Mouse (Mus musculus): ENCODE data around the gene Foxp4.
"Not testable (repeated sequence)": the region's sequence is repeated elsewhere in the genome, so short reads cannot be mapped to it uniquely, and the experiment has no call there.

The Foxp4 gene

DNA sequence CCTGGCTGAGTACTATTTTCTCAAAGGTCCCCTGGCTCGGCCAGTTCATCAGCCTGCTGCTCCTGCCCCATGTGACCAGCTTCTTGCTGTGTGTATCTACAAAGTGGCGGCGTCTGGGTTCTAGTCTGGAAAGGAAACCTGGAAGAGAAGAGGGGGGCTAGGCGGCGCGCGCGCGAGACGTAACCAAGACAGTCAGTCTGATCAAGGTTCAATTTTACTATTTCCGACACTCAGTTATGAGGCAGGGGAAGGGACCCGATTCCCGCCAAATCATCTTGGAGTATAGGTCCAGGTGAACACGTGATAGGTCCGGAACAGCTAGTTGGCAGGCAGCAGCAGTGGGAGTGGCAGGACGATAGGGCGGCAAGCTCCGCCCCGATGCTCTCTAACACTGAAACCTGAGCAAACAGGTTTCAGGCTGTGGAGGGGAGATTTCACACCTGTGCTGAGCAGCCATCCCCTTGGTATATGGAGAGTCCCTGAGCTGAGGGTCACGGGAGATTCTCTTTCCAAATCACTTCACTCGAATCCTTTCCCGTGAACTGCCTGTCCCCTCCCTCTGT is 72.6 kb downstream of the Foxp4 start:
- not testable (repeated sequence) for DNase-seq (ENCODE audit: low spot score)

DNA sequence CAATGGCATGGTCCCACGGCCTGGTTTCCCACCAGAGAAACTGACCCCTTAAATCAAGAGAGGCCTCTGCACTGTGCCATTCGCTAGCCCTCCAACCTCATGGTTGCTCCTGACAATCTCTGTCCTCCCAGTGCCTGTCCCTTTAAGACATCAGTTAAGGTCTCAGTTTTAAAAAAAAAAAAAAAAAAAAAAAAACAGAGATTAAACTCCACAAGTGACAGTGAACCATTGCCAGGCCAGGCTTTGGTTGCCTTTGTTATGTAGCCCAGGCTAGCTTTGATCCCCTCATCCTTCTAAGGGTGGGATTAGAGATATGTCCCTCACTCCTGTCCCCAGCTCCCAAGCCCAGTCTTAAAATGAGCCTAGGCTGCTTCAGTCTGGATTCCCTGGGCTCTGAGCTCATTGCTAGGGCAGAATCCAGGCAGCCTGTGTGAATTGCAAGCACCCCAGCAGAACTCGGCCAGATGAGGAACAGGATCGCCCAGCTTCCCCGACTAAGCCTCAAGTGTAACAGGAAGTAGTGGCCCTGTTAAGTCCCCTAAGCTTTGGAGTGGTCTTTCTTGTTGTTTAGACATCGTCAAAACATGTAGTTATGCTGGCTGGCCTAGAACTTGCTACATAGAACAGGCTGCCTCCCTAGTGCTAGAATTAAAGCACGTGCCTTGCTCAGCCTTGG is 73.7 kb downstream of the Foxp4 start:
- no peak for DNase-seq (ENCODE audit: low spot score)

DNA sequence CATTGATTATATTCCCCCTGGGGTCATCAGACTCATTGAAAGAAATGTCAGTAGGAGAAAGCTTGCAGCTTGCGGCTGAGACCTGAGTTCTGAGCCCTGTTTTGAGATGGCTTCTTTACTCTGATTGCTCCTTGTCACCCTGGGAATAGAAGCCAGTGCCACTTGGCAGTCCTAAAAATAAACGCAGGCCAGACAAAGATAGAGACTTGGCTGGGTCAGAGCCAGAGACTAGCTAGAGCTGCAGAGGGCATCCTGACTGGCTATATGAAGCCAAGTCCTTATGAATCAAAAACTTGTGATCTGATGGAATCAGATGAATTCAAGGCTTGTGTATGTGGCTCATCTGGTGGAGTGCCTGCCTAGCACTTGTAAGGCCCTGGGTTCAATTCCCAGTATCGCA is 74.4 kb downstream of the Foxp4 start:
- DNase-seq (ENCODE audit: low spot score), result no peak

DNA sequence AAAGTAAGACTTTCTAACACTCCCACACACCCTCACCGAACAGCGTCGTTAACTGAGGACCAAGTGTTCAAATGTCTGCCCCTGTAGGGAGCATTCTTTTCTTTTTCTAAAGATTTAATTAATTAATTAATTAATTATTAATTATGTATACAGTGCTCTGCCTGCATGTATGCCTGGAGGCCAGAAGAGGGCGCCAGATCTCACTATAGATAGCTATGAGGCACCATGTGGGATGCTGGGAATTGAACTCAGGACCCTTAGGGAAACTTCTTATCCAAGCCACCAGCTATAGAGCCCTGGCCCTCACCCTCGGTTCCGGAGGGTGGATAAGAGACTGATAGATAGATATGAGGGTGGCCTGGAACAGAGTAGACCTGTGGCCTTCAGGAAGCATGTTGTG is 76.5 kb downstream of the Foxp4 start:
- no peak for DNase-seq (ENCODE audit: low spot score)

DNA sequence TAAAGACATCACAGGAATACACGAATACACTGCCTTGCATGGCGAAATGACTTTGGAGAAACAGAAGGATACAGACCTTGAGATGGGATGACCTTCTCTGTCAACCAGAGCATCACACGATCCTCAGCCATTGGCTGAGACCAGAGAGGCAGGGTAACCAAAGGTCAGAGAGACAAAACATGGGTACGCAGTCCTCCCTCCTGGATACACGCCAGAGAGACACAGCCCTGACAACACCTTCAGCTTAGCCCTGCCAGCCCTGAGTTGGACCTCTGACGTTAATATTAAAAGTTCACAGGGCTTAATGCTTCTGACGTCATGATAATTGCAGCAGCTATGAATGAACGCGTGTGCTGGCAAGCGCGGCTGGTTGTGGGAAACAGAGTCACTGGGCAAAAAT is 78.8 kb downstream of the Foxp4 start:
- no peak for DNase-seq (ENCODE audit: low spot score)

DNA sequence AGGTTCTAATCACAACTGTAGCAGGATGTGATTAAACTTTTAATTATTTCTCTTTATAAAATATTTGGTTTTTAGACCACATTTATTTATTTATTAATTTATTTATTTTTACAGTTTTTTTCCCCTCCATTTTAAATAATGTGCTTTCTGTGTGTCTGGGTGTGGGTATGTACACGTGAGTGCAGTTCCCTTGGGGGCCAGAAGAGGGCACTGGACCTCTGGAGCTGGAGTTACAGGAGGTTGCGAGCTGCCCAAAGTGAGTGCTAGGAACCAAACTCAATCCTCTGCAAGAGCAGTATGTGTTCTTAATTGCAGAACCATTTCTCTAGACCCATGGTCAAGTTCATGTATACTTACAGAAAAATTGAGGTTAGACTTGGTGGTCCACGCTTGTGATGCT is 81.0 kb downstream of the Foxp4 start:
- no peak for DNase-seq (ENCODE audit: low spot score)

DNA sequence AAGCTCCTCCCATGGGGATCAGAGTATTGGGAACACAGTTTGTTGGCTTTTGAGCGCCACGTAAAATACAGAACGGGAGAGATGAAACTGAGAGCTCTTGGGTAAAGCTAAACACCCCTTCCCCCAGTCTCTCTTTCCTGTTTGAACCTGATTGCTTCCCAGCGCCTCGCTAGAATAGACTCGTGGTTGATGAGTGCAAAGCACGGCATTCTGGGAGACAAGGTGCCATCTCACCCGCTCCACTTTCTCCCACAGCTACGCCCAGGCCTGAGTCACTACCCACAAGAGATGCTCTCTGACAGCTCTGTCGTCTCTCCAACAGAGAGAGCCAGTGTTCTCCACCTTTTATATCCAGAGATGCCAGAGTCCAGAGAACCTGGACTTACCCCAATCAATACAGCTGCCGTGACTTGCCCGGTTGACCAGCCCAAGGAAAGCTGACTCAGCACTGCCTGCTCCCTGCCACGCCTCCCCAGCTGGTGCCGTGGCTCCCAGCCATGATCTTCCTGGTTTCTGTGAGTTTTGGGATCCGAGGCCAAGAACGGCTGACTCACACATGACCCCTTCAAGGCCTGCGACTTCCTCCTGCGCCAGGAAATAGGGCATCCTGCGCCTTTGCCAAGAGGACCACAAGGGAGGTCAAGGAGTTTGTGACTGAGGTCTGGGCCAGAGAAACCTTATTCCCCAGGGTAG is 82.4 kb downstream of the Foxp4 start:
- DNase-seq (ENCODE audit: low spot score), result peak; percentile 70

DNA sequence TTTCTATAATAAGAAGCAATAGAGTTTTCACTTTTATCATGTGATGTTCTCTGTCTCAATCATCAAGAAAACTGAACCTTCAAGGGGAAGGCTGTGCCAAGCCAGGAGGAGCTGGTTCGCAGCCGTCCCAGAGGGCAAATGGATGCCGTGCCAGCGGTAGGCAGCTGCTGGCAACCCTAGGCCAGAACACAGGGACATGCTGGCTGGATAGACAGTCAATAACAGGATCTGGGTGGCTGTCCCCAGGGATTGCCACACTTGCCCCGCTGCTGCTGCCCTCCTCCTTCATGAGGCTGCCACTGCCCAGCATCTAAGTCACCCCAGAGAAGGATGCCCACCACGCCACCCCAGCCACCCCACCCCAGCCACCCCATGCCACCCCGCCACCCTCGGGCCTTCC is 82.9 kb downstream of the Foxp4 start:
- DNase-seq (ENCODE audit: low spot score), result no peak

DNA sequence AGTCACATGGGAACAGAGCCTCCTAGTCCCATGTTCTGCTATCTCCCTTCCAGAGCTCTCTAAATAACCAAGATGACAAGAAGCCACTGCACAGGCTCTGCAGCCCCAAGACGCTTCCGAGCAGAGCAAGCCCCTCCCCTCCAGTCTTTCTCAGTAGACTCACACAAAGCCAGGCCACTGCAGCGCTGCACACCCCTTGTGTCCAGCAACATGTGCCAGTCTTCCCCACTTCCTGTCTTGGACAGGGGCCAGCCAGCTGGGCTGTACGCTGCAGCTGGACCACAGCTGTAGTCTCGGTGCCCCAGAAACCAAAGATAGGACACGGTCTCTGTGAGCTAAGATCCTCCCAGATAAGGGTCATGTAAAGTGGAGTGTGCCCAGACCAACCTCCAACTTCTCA is 86.6 kb downstream of the Foxp4 start:
- DNase-seq (ENCODE audit: low spot score), result no peak

DNA sequence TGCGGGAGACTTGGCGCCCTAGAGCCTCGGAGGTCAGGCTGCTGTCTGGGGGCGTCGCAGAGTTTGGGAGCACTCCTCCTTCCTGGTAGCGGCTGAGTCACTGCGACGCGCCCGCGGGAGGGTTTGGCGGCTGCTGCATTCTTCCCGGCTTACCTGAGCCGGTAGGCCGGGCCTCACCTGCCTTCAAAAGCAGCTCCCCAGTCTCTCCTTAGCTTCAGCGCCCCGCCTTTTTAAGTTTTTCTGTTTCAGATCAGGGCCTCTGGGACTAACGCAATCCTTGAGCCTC is 90.0 kb downstream of the Foxp4 start, which contains the start of gene Mdfi:
Mdfi (minus strand) TSS at position 210 of the 286 bp plus-strand sequence.
- no peak for DNase-seq (ENCODE audit: low spot score)

DNA sequence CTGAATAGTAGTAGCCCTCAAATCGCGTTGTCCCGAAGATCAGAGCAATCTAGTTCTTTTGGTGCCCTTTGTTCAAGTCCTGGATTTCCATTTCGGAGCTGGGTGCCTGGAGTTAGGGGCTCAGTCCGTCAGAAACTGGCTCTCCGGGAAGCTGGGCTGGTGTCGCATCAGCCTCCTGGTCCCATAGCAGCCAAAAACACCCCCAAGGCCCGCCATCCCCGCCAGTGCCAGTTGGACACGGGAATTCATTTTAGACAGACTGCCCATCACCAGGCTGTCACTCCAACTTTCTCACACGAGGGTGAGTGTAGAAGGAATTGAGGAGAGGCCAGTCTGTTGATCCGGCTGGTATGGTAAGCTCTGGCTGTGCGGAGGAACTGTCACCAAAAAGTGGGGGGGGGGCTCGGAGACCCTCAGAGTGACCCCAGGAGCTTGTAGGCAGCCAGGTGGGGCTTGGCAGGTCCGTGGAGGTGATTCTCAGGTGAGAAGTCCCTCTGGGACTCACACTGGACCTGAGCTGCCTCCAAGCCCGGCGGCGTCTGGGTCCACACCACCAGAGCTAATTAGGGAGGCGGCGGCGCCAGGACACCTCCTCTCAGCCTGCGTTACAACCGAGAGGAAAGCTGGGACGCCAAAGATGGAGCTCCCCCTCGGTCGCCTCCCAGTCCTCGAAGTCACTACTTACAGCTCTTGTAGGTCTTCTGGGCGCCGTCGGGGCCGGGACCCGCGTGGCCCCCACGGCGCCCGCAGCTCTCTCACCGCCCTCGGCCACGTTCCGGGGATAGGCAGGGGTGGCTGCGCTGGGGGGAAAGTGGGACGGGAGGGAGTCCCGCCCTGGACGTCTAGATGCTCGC is 90.6 kb downstream of the Foxp4 start:
- no peak for DNase-seq (ENCODE audit: low spot score)

DNA sequence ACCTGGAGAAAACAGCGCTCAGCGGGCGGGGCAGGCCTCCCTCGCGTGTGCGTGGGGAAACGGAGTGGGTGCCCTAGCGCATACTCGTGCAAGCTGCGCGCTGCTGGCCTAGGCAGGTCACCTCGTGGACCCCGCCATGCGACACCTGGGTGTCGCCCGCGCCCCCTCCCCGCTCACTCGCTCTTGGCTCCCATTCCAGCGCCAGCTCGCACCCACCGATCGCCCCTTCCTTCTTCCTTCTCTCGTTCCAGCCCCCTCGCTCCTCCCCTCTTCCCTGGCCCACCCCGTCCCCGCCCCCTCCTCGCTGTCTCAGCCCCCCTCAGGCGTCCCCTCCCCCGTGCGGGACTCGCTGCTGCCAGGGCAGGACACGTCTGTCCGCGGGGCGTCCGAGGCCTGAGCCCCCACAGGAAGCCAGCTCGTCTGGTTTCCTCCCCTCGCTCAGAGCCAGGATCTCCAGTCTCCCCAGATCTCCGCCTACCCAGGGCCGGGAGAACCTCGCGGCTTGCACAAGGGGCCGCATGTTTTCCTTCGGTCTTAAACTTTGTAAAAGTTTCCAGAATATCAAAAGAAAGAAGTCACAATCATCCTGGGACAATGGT is 91.3 kb downstream of the Foxp4 start:
- DNase-seq (ENCODE audit: low spot score), result peak; percentile 34

DNA sequence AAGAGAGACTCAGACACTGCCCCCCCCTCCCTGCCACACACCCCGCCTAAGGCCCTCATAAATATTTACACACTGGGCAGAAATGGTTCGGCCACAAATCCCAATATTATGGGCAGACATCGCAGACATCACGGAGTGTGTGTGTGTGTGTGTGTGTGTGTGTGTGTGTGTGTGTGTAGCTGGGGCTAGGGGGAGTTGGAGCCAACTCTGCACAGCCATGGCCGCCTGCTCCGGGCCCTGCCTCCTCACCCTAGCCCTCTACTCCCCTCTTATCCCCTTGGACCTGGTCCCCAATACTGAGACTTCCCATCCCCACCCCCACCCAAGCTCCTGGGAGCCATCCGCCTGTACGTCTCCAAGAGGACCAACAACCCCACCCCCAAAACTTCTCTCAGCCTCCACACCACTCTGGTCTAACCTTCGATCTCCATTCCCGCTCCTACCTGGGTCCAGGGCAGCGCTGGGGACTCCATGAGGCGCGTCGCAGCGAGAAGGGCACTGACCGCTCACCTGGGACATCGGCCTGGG is 91.9 kb downstream of the Foxp4 start:
- no peak for DNase-seq (ENCODE audit: low spot score)

DNA sequence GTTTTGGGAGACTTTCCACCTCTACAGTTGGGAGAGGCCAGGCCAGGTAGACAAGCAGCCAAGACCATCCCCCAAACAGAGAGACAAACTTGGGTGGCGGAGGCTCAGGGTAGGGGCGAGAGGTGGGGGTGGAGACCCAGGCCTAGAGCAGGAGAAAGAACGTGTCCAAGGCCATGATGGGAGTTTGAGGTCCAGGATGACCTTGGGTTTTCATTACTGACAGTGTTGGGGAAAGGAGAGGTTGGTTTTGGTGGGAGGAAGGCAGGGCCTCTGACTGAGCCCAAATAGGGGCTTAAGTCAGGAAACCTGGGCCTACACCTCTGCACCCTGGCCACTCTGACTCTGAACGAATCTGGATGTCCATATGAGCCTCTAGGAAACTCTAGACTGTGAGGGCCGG is 92.7 kb downstream of the Foxp4 start:
- DNase-seq (ENCODE audit: low spot score), result no peak

DNA sequence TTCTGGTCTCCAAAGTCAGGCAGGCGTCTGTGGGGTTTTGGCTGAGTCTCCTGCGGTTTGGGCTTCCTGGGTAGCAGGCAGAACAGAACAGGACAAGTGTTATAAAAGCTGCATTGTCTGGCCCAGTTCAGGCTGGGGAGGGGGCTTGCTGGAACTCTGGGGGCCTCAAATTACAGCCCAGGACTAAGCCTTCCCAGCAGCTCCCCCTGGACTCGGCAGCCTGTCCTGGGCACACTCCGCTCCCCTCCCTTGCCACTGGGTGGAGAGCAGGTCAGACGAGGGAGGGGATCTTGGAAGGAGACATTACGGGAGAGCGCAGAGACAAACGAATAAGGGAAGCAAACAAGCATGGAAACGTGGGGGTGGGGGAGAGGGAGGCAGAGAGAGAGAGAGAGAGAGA is 93.3 kb downstream of the Foxp4 start:
- DNase-seq (ENCODE audit: low spot score), result no peak

DNA sequence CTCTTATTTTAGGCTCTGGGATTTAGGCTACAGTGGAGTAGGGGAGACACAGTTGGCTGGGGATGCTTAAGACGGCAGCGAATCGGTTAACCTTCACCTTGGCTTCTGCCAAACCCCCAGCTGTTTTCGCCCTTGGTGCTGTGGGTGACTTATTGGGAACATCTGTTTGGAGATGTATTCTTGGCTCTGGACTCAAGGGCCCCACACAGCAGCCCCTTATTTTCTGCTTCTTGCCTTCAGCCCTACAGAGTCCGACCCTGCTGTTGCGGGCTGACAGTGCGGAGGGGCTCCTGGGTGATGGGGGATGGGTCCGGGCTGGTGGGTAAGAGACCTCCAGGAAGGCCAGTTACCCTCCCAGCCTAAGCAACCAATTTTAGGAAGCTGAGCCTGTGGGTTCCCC is 103.1 kb downstream of the Foxp4 start:
- DNase-seq (ENCODE audit: low spot score), result no peak

DNA sequence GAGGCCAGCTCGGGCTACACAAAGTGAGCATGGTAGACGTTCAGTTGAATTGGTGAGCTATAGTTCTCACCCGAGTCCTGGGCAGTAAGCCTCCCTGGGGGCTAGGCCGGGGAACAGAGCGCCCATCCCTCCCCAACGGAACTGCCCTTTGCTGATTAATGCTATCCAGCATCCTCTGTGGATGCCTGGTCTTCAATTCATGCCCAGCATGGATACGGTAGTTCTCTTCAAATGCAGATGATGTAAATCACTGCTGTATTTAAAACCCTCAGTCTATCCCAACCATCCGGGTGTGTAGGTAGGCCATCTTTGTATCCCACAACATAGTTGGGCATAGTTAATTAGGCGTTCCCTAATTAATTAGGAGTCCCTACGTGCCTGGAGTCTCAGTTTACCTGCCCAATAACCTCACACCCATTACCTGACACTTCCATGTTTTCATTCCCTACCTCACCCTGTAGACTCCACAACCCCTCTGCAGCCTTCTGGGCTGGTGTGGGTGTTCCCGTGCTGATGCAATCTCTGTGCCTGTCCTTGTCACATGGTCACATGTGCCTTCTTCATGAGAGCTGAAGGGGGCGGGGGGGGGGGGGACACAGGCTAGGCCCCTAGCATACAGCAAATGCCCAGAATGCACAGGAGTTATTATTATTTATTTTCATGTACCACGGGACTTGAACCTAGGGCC is 106.3 kb downstream of the Foxp4 start:
- no peak for DNase-seq (ENCODE audit: low spot score)
